Mouse (Mus musculus): ENCODE results near the gene Polm.

The Polm gene

DNA sequence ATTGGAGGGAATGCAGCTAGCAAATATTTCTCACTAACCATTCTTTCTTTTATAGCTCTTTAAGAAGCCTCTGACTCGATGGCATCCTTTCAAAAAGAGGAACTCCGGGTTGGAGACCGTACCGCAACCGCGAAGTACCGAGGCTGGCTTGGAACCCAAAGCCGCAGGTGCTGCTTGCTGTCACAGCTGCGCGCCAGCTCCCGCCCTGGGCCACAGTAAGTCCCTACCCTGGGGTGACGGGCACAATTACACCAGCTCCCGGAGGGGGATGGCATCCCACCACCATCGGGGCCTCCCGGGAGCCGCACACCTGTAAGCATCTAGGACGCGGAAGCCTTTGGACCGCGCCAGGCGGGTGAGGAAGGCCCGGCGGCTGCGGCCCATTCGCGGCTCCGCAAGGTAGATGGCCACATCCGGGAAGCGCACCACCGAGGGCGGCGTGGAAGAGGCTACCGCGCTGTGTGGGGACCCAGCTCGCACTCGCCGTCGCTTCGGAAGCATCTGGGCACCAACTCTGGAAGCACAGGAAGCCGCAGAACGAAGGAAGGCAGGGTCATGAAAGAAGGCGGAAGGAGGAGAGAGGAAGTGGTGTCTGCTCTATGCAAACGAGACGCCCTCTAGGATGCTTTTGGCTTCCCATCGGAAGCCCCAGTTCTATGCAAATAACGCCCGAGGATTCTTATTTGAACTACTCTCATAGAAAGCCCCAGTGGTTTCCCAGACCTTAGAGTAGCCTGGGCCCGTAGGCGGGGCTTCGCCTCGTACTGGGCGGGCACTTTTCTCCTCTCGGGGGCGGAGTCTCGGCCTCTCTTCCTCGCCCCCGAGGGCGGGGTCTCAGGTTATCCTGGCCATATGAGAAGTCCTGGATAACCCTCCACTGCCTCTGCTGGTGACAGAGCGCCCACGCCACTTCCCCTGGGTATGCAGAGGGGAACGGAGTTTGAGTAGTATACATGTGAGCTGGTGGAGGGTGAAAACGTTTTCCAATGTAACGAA lies at the start of gene Polm:
TSS of gene Polm (minus strand) at position 766 of the 996 bp plus-strand sequence.
- DNase-seq (ENCODE audit: low spot score) = peak; percentile 90

DNA sequence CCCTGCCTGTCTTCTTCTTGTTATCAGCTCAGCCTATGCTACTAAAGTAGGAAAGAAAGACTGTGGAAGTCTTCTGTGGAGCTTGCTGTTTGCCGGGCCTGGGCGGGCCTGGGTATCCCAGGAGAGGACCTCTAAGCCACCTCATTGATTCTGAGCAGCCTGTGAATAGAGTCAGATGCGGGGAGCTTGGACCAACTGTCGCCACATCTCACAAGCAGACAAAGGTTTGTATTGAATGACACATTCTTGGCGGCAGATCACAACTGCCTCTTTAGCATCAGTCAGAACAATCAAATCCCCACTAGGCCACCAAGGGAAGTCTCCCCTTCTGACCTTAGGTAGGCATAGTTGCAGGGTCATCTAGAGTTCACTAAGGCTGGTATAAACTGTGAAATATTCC lies 49.4 kb upstream of the Polm start:
- no peak for DNase-seq (ENCODE audit: low spot score)

DNA sequence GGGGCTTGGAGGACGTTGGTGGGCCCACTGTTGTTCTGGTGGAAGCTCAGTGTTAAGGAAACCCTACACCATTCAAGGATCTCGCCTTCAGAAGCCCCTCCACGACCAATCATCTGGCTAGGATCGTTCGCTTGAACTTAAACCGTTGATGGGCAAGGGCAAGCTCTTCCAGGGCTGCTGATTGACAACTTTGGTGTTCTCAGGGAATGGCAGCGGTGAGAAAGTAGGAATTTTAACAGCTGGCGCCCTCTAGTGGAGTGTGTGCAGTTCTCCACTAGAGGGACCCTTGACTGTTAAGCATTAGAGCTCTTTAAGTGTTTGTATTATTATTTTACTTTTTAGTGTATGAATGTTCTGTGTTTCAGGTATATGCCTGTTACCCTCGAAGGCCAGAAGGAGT lies 48.4 kb upstream of the Polm start:
- no peak for DNase-seq (ENCODE audit: low spot score)

DNA sequence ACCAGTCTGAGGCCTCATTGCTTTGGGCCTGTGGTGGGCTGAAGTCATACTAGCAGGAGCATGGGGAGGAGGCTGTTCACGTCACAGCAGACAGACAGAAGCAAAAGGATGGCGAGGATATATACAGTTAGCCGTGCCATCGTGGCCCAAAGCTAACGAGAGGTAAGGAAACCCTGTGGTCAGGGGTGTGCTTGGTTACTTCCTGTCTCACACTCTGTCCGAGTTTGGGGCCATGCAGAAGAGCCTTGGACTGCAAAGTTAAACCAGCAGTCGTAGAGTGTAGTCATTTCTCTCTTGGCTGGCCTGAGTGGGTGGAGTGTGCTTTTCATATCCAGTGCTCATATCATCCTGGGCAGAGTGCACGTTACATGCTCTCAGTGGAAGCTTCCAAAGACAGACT lies 44.7 kb upstream of the Polm start:
- no peak for DNase-seq (ENCODE audit: low spot score)

DNA sequence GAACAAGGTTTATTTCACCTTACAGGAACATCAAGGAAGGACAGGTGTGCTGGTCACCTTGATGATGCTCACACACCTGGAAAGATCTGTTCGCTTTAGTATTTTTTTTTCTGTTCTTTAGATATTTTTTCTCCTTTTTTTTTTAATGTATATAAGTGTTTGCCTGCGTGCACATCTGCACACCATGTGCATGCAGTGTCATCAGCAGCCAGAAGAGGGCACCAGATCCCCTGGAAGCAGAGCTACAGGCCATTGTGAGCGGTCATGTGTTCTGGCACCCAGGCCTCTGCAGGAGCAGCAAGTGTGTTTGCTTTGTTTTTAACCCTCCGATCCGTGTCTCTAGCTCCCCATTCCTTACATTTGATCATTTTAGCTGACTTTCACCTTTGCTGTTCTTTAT lies 42.1 kb upstream of the Polm start:
- no peak for DNase-seq (ENCODE audit: low spot score)

DNA sequence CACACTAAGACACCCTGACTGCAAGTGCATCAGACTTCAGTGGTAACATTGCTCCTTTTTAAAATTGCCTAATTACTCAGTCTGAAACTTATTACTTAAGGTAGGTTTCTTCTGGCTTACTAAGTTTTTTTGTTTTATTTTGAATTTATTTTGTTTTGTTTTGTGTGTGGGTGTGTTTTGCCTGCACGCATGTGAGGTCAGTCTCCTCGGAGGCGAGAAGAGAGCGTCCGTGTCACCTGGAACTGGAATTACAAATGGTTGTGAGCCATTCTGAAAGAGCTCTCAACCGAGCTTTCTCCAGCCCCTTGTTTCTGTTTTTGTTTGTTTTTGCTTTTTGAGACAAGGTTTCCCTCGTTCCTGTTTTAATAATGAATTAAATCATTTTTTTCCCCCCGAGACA lies 40.8 kb upstream of the Polm start:
- no peak for DNase-seq (ENCODE audit: low spot score)

DNA sequence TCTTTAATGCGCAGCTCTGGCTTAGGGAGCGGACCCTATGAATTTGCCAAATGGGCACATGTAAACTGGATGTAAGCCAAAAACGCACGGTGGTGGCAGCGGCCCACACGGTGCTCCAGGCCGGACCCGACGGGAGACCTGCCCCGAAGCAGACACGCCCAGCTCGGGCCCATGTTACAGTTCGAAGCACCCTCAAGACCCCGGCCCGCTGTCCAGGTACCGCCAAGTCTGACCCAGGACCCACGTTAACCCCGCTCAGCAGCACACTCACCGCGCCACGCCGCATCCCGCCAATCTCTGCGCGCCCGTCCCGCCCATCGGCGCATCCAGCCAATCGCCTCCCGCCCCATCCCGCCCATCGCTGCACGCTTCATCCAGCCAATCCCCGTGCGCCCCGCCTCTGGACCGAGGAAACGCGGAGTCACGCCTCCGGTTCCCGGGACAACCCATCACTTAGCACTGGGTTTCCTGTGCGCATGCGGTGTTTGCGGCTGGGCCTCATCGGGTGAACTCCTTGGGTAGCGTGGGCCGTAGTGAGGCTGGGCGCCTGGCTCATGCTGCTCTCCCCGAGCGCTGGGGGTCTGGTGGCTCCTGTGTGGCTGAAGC lies 40.2 kb upstream of the Polm start, which contains the start of gene Pold2:
TSS of gene Pold2 (minus strand) at position 372 of the 606 bp plus-strand sequence.
- peak; percentile 97 for DNase-seq (ENCODE audit: low spot score)

DNA sequence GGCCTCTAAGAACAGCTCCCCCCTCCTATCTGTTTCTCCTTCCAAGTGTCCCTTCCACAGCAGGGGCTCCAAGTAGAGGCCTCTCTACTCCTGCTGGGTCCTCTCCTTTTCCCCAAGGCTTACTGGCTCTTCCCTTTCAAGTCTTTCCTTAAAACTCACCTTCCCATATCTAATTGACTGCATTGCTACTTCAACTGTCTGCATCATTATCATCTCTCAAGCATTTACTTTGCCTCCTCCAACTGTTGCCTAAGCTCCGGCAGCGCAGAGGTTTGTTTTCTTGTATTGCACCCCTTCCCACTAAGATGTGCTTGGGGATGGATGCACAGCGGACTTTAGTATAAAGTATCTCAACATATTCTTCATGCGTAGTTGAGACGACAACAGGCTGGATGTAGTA lies 39.6 kb upstream of the Polm start:
- DNase-seq (ENCODE audit: low spot score) = no peak

DNA sequence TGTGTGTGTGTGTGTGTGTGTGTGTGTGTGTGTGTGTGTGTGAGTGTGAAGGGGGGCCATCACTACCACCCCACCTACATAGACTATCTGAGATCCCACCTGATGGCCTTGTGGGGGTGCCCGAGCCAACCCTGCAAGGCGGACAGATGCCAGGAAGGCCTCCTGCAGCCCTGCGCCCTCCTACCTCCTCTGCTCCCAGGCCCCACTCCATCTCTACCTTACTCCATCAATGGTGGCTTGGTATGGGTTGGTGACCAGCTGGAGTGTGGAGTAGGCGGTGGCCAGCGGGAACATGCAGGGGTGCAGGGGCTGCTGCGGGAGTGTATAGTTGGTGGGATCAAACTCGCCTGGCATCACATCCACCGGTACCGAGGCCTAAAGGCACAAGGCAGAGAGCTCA lies 35.4 kb upstream of the Polm start:
- no peak for DNase-seq (ENCODE audit: low spot score)

DNA sequence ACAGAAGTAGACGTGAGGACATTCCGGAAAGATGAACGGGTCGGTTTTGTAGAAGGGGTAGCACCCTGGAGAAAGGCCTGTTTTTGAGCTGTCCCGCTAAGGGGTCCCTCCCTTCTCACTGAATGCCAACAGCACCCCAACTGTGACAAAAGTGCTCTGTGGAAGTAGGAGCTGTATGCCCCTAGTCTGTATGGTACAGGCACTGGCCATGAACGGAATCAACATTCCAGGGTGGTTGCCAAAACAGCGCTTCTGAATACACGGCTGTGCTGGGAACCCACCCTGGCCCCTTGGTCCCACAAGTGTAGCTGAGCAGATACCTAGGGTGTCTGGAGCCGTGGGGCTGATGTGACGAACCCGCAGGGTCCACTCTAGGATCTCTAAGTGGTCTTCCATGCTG lies 34.9 kb upstream of the Polm start:
- DNase-seq (ENCODE audit: low spot score) = no peak

DNA sequence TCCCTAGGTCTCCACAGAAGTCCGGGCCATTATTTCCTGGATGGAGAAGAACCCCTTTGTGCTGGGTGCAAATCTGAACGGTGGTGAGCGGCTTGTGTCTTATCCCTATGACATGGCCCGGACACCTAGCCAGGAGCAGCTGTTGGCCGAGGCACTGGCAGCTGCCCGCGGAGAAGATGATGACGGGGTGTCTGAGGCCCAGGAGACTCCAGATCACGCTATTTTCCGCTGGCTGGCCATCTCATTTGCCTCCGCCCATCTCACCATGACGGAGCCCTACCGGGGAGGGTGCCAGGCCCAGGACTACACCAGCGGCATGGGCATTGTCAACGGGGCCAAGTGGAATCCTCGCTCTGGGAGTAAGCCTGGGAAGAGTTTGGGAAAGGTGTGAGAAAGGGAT lies 32.3 kb upstream of the Polm start:
- DNase-seq (ENCODE audit: low spot score) = no peak

DNA sequence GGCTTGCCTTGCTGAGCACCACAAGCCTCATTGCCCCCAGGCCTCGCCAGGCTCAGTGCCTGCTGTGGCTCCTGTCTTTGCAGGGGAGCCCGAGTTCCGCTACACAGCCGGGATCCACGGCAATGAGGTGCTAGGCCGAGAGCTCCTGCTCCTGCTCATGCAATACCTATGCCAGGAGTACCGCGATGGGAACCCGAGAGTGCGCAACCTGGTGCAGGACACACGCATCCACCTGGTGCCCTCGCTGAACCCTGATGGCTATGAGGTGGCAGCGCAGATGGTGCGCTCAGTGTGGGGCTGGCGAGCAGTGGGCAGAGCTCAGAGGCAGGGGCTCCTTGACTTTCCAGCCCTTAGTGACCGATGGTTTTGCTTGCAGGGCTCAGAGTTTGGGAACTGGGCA lies 31.5 kb upstream of the Polm start:
- DNase-seq (ENCODE audit: low spot score) = no peak

DNA sequence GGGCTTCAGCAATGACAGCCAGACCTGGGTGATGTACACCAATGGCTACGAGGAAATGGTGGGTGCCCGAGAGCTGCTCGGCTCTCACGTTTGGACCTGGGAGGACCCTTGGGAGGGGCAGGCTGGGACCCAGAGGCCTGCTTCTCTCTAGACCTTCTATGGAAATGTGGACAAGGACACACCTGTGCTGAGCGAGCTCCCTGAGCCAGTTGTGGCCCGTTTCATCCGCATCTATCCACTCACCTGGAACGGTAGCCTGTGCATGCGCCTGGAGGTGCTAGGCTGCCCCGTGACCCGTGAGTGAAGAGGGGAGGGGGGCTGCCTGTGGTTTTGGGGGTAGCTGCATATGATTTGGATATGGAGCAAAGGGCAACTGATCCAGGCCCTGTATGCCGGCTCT lies 30.5 kb upstream of the Polm start:
- DNase-seq (ENCODE audit: low spot score) = no peak

DNA sequence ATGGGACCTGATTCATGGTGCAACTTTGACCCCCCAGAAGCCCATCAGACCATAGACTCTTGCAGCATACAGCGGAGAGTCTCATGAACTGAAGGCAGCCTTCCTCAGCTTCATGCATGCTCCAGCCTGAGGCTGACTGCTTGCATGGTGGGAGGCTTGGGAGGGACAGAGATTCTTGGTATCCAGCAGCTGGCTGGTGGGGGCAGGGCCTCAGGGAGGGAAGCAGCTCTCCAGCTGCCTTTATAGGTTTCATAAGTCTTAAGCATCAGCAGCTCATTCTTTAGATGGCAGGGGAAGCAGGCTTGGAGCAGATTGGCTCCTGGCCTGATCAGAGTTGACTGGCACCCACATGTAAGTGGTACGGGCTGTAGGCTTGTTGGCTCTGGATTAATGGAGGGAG lies 29.4 kb upstream of the Polm start:
- no peak for DNase-seq (ENCODE audit: low spot score)

DNA sequence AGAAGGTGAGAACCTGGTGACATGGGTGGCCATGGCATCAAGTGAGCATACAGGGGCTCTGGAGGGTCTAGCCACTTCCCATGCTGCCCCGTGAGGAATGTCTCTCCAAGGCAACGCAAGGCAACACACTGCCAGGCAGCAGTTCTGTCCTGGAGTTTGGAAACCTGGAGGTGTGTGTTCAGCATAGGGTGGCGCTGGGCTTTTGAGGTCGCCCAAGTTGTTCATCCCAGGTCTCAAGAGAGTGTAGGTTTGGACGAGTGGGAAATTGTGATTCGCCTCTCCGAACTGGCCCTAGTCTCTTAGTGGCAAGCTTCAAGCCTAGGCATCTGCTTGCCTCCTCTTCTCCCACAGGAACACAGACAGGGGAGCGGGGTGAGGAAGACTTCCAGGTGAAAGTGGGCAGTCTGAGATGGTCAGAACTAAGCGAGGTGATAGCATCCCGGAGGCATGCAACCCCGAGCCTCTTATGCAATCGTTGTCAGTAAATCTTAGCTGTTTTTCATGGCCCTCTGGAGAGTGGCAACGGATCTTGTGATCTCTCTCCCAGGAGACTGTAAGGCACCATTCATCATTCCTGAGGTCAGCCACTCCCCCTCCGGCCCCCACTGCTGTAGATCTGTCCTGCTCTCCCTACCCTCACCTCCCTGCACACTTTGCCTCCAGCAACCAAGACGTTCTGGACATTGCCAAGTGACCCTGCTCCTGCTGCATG lies 24.7 kb upstream of the Polm start:
- peak; percentile 73 for DNase-seq (ENCODE audit: low spot score)

DNA sequence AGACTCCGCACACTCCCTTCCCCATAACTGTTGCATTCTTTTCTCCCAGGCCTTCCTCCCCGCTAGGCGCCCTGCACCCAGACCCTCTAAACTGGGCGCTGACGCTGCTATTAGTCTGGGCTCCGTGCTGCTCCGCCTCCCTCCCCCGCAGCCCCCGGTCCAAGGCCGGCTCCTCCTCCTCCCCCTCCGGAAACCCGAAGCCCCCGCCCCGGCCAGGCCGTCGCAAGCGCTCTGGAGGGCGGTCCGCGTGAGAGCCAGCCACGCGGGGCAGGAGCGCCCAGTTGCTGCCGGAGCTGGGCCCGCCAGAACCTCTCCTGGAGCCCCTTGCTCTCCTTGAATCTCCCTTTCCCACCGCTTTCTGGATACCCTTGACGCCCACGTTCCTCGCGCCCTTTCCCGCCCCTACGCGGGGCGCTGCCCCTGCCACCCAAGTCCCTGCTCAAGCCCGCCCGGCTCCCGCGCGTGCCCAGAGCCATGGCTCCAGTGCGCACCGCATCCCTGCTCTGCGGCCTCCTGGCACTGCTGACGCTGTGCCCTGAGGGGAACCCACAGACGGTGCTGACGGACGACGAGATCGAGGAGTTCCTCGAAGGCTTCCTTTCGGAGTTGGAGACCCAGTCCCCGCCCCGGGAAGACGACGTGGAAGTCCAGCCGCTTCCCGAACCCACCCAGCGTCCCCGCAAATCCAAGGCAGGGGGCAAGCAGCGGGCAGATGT lies 24.0 kb upstream of the Polm start, which contains the start of gene Aebp1:
TSS of gene Aebp1 (plus strand) at position 270 of the 716 bp plus-strand sequence.
- peak; percentile 84 for DNase-seq (ENCODE audit: low spot score)

DNA sequence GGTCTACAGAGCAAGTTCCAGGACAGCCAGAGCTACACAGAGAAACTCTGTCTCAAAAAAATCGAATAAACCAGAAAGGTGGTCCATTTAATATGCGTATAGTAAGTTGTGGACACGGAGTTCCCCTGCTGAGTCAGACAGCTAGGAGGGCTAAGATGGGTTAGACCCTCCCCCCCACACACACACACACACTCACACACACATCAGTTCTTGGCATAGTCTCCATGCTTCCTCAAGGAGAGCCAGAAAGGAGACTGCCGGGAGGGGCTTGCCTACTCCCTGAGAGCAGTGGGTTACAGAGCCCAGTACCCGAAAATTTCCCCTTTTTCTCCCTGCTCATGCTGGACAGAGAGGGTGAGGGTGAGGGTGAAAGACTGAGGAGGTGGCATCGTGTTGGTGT lies 22.8 kb upstream of the Polm start:
- DNase-seq (ENCODE audit: low spot score) = no peak

DNA sequence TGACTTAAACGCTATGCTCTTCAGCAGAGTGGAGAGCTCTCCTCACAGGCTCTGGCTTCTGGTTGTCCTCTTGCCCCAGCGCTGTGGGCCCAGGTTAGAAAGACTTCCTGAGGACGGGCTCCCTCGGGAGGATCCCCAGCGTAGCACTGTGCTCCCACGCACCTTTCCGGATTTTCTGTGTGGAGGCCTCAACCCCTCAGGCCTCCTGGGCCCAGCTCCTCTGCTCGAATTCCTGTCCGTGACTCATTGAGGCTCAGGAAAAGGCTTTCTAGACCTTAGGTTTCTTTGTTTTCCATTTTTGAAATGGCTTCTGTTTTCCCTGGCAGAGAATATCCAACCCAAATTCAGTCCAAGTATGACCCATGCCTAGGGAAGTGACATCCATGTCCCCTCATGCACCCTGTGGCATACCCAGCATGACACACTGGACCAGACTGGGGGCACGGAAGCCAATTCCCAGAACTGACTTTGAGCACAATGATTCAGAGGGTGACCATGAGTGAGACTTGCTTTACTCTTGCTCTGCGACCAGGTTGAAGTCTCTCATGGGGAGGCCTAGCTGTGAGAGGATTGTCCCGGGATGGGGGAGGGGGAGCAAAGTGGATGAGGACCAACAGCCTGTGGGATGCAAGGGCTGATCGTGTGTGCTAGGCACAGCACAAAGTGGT lies 22.2 kb upstream of the Polm start:
- no peak for DNase-seq (ENCODE audit: low spot score)

DNA sequence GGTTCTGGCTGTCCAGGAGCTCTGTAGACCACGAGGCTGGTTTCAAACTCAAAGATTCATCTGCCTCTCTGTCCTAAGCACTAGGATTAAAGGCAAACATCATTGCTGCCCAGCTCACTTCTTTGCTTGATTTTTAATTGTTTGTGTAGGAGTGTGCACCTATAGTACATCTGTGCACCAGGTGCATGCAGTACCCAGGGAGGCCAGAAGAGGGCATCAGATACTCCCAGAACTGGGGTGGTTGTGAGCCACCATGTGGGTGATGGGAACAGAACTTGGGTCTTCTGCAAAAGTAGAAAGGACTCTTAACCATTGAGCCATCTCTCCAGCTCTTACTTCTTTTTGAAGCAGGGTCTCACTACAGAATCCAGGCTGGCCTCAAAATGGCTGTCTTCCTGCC lies 20.9 kb upstream of the Polm start:
- no peak for DNase-seq (ENCODE audit: low spot score)

DNA sequence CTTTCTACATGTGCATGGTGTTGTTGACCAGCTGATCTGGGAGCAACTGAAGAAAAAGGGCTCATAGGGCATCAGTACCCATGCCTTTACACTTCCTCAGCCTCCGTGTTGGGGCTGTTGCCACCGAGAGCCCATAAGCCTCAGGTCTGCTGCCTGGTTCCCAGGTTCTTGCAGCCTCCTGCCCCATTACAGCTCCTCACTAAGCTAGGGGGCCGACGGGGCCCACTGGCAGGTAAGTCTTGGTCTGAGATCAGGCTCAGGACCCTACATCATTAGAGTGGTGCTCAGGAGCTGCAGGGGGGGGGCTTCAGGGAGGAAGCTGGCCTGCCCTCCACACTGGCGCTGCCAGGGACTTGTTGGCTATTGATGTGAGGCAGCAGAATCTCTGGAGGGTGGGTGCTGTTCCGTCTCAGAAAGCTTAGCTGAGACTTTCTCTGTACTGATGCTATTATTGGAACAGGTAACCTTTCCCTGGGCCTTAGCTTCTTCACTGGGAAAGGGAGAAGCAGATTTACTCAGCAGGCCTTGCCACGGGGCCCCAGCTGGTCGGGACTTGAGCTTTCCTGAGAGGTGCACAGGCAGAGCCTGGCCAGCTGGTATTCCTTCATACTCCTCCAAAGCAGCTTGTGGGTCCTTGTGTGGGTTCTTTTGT lies 18.8 kb upstream of the Polm start:
- no peak for DNase-seq (ENCODE audit: low spot score)

DNA sequence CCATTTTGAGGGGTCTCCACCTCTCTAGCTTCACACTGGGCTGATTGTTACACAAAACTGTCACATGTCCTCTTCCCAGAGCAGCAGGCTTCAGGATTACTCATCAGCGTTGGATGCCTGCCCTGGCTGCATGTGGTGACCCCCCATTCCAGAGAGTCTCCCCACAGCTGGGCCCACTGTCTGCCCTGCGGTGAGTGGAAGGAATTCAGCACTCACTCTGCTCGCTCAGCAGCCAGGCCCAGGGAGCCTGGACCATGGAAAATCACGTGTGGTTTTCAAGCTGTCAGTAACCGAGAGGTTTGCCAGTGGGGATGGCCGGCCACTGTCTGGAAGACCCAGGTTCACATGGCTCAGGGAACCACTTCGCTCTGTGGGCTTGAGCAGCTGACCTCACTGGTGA lies 18.1 kb upstream of the Polm start:
- DNase-seq (ENCODE audit: low spot score) = no peak

All from ovary, adult 18-20 months (tissue).